8 mouse cellular contexts compared by ENCODE assay signal in genomic region chr19:3724779-3725178, GRCm38 (mm10). TPM values are rescaled to one million over a fixed set of nuclear protein-coding genes. Genes with fewer than 3 reads are reported as not detected.
DNase-seq lines count a peak whose midpoint lies in the region; ATAC-seq and TF ChIP-seq lines count a peak whose summit lies in the region.

No protein-coding gene starts in this region.

- peak; percentile 62 for DNase-seq in cerebellum, adult 11 months
- DNase-seq in neural tube, embryonic 10.5 days (ENCODE audit: extremely low spot score, low spot score), result peak; percentile 66
- DNase-seq in cerebellum, adult 2 months, result peak; percentile 60 to 74
- DNase-seq in heart, adult 8-10 months (ENCODE audit: low spot score), result peak; percentile 71
- DNase-seq in limb, embryonic 11.5 days (ENCODE audit: low spot score), result peak; percentile 81
- peak; percentile 58 for DNase-seq in skeletal muscle tissue, adult 2 months (ENCODE audit: low read depth, low spot score)

- no peak overlapping the region for H3K4me2 ChIP-seq in neural tube, embryonic 15.5 days
- H3K4me2 ChIP-seq in limb, embryonic 11.5 days (ENCODE audit: low read depth, severe bottlenecking), result no peak overlapping the region

- TF ChIP-seq POLR2A in cerebellum, adult 2 months (IDR thresholded peaks at IDR 0.05; ENCODE audit: borderline replicate concordance, insufficient read depth, low read length), result no peak

- peak; percentile 65 for TF ChIP-seq CTCF in cerebellum, adult 2 months (IDR thresholded peaks at IDR 0.05; ENCODE audit: borderline replicate concordance, insufficient read depth, low read depth, low read length)

- H3K27ac ChIP-seq in neural tube, embryonic 15.5 days (replicated peaks), result no peak overlapping the region
- no peak overlapping the region for H3K27ac ChIP-seq in cerebellum, adult 2 months (ENCODE audit: insufficient read depth, low read length)
- H3K27ac ChIP-seq in limb, embryonic 11.5 days (replicated peaks; ENCODE audit: low read depth, low read length), result no peak overlapping the region

- no peak overlapping the region for H3K9ac ChIP-seq in neural tube, embryonic 15.5 days (replicated peaks)
- H3K9ac ChIP-seq in limb, embryonic 11.5 days (ENCODE audit: low read length), result no peak overlapping the region

- ATAC-seq in cerebellum, adult (ENCODE audit: insufficient number of reproducible peaks, low FRiP score, low TSS enrichment), result no peak
- no peak for ATAC-seq in neural tube, embryonic 15.5 days (ENCODE audit: low FRiP score)
- no peak for ATAC-seq in limb, embryonic 11.5 days (ENCODE audit: insufficient number of reproducible peaks, low FRiP score, low TSS enrichment, low read depth)

- WGBS in neural tube, embryonic 15.5 days, result 11% methylated on average over 1 of the region's 1 CpGs
- 4% methylated on average over 1 of the region's 1 CpGs for WGBS in cerebellum, adult 2 months
- 26% methylated on average over 1 of the region's 1 CpGs for WGBS in limb, embryonic 11.5 days

- H3K4me1 ChIP-seq in neural tube, embryonic 15.5 days, result no peaks in the 10 kb centered on the region
- H3K4me1 ChIP-seq in cerebellum, adult 2 months (ENCODE audit: control insufficient read depth, insufficient read depth, low read length), result no peaks in the 10 kb centered on the region
- H3K4me1 ChIP-seq in limb, embryonic 11.5 days (ENCODE audit: control insufficient read depth, insufficient read depth, low read length), result no peaks in the 10 kb centered on the region

- H3K9me3 ChIP-seq in neural tube, embryonic 15.5 days (replicated peaks), result no peaks in the 10 kb centered on the region
- H3K9me3 ChIP-seq in limb, embryonic 11.5 days (ENCODE audit: control insufficient read depth, low read length), result 0 out of 2 replicates have a peak, but pooled peaks cover 2% of the 10 kb centered on the region

- no peaks in the 10 kb centered on the region for H3K36me3 ChIP-seq in neural tube, embryonic 15.5 days
- H3K36me3 ChIP-seq in limb, embryonic 11.5 days (ENCODE audit: control insufficient read depth, insufficient read depth, low read length), result no peaks in the 10 kb centered on the region

- no peaks in the 10 kb centered on the region for H3K27me3 ChIP-seq in neural tube, embryonic 15.5 days (replicated peaks)
- no peaks in the 10 kb centered on the region for H3K27me3 ChIP-seq in cerebellum, adult 2 months (ENCODE audit: control insufficient read depth, insufficient read depth, low read length)
- H3K27me3 ChIP-seq in limb, embryonic 11.5 days (ENCODE audit: control insufficient read depth, insufficient read depth, low read length), result no peaks in the 10 kb centered on the region

- no peak overlapping the region for H3K4me3 ChIP-seq in neural tube, embryonic 15.5 days (replicated peaks)
- no peak overlapping the region for H3K4me3 ChIP-seq in cerebellum, adult 2 months (replicated peaks; ENCODE audit: insufficient read depth, low read depth, low read length)
- H3K4me3 ChIP-seq in limb, embryonic 11.5 days (ENCODE audit: low read depth, low read length), result no peak overlapping the region

RNA-seq across cellular contexts. Expression of gene 1810055G02Rik, which starts 16.7 kb away (rescaled TPM):
- polyA plus RNA-seq in neural tube, embryonic 15.5 days (2015; fragmentation: Nextera tagmentation; extraction: Ambion mirVana), result 35.1 and 36.5 TPM in 2 replicates
- polyA plus RNA-seq in cerebellum, adult 2 months (2012; rRNA removed), result 37.2 and 38.2 TPM in 2 replicates
- total RNA-seq in heart, adult 8-10 months (2022), result 1 to 10 TPM; 5.5 to 8.2 (median 6.5) TPM
- 38.3 and 42.9 TPM in 2 replicates for polyA plus RNA-seq in limb, embryonic 11.5 days (2014; fragmentation: Nextera tagmentation; extraction: Ambion mirVana)

RNA-seq across cellular contexts. Expression of gene Lrp5, which starts 38.4 kb away (rescaled TPM):
- 1.2 and 2.1 TPM in 2 replicates for polyA plus RNA-seq in neural tube, embryonic 15.5 days (2015; fragmentation: Nextera tagmentation; extraction: Ambion mirVana)
- 3.8 and 3.9 TPM in 2 replicates for polyA plus RNA-seq in cerebellum, adult 2 months (2012; rRNA removed)
- 10 to 100 TPM; 48.9 to 52.9 (median 50.7) TPM for total RNA-seq in heart, adult 8-10 months (2022)
- 7.2 and 7.9 TPM in 2 replicates for polyA plus RNA-seq in limb, embryonic 11.5 days (2014; fragmentation: Nextera tagmentation; extraction: Ambion mirVana)

RNA-seq across cellular contexts. Expression of gene Kmt5b, which starts 42.4 kb away (rescaled TPM):
- 38.3 and 39.5 TPM in 2 replicates for polyA plus RNA-seq in neural tube, embryonic 15.5 days (2015; fragmentation: Nextera tagmentation; extraction: Ambion mirVana)
- 36.9 and 38.3 TPM in 2 replicates for polyA plus RNA-seq in cerebellum, adult 2 months (2012; rRNA removed)
- total RNA-seq in heart, adult 8-10 months (2022), result 10 to 100 TPM; 23.7 to 29.4 (median 28.2) TPM
- polyA plus RNA-seq in limb, embryonic 11.5 days (2014; fragmentation: Nextera tagmentation; extraction: Ambion mirVana), result 25.3 and 30.6 TPM in 2 replicates
